Mouse (Mus musculus) liver, embryonic 14.5 days (tissue): Measurements from ENCODE around the gene Dedd2. TPM values are rescaled to one million over a fixed set of nuclear protein-coding genes. Genes with fewer than 3 reads are reported as not detected.
"Not testable (repeated sequence)": the region's sequence is repeated elsewhere in the genome, so short reads cannot be mapped to it uniquely, and the experiment has no call there.

Experiments used
- ATAC-seq: fragments of 200-750 bp; cut with Nextera tagmentation; 2 replicates; pipeline ENCODE4 v1.8.0; 2017; ENCODE audit warnings: moderate number of reproducible peaks, mild to moderate bottlenecking, moderate library complexity; ENCODE audit not compliant: insufficient read depth
- DNase-seq, 3 experiments: peaks; one replicate each; pipeline ENCODE4 v3.0.0-alpha.2; 2012 to 2013; ENCODE audit warnings: low read depth in 3 of 3, low spot score in 3 of 3
- H3K27ac ChIP-seq: fragments of 300-500 bp; sonication (generic); 2 replicates; pipeline ENCODE4 v1.5.1; 2014; ENCODE audit warnings: moderate library complexity, mild to moderate bottlenecking, control low read depth, inconsistent platforms
- H3K27me3 ChIP-seq: fragments of 300-500 bp; sonication (generic); 2 replicates; pipeline ENCODE4 v1.6.1; 2014; ENCODE audit warnings: mild to moderate bottlenecking, low read length, moderate library complexity; ENCODE audit not compliant: control insufficient read depth, insufficient read depth
- H3K36me3 ChIP-seq: fragments of 300-500 bp; sonication (generic); replicated peaks from 2 replicates; pipeline ENCODE4 v1.6.1; 2014; ENCODE audit warnings: low read depth; ENCODE audit not compliant: control insufficient read depth, insufficient read depth
- H3K4me1 ChIP-seq, 2 experiments: fragments of 200-500 bp in 1 of 2; fragments of 300-500 bp in 1 of 2; sonication (generic) in 1 of 2; replicated peaks; 2 replicates each; pipeline ENCODE4 v1.6.1; 2012 to 2014; ENCODE audit warnings: antibody characterized with exemption in 1 of 2, inconsistent platforms in 1 of 2, low read length in 1 of 2; ENCODE audit not compliant: control insufficient read depth in 2 of 2, insufficient read depth in 2 of 2
- H3K4me2 ChIP-seq: fragments of 300-500 bp; sonication (generic); 2 replicates; pipeline ENCODE4 v1.6.1; 2014; ENCODE audit warnings: low read depth, mild to moderate bottlenecking, control low read depth, moderate library complexity
- H3K4me3 ChIP-seq, 2 experiments: fragments of 200-500 bp in 1 of 2; fragments of 300-500 bp in 1 of 2; sonication (generic) in 1 of 2; 2 replicates each; pipeline ENCODE4 v1.5.1; 2012 to 2014; ENCODE audit warnings: low read depth in 2 of 2, low read length in 2 of 2, mild to moderate bottlenecking in 2 of 2, control low read depth in 1 of 2, inconsistent platforms in 1 of 2, moderate library complexity in 1 of 2; ENCODE audit not compliant: insufficient read depth in 1 of 2
- H3K9ac ChIP-seq: fragments of 300-500 bp; sonication (generic); replicated peaks from 2 replicates; pipeline ENCODE4 v1.6.1; 2014; ENCODE audit warnings: mild to moderate bottlenecking, control low read depth, moderate library complexity
- H3K9me3 ChIP-seq: fragments of 300-500 bp; sonication (generic); 2 replicates; pipeline ENCODE4 v1.6.1; 2016; ENCODE audit warnings: low read length, mixed read lengths; ENCODE audit not compliant: control insufficient read depth
- CTCF ChIP-seq: IDR thresholded peaks from 2 replicates; pipeline ENCODE4 v1.5.1; 2016; ENCODE audit warnings: antibody characterized with exemption, low read depth, control low read depth
- EP300 ChIP-seq: IDR thresholded peaks from 2 replicates; pipeline ENCODE4 v1.6.1; 2016; ENCODE audit warnings: antibody characterized with exemption, low read depth
- WGBS: fragments of 180-500 bp; shearing (Covaris S2); extraction: QIAGEN DNeasy Blood & Tissue Kit; methylation state at CpG from one replicate; pipeline ENCODE4 v1.1.7; 2014; ENCODE audit not compliant: insufficient replicate concordance; 5-methylcytosine and 5-hydroxymethylcytosine counted together
- polyA plus RNA-seq, 2 experiments: library from polyadenylated mRNA; depleted of rRNA in 1 of 2; stranded (reverse) in 1 of 2; unstranded in 1 of 2; fragments of >200 nt; fragmentation: Nextera tagmentation in 1 of 2; extraction: Ambion mirVana in 1 of 2; gene quantifications; 2 replicates each; pipeline versions ENCODE4 v1.2.1 to v1.2.3; 2012 to 2014

Dedd2 gene
- polyA plus RNA-seq, 2 experiments = 20.8 to 26.9 TPM

DNA sequence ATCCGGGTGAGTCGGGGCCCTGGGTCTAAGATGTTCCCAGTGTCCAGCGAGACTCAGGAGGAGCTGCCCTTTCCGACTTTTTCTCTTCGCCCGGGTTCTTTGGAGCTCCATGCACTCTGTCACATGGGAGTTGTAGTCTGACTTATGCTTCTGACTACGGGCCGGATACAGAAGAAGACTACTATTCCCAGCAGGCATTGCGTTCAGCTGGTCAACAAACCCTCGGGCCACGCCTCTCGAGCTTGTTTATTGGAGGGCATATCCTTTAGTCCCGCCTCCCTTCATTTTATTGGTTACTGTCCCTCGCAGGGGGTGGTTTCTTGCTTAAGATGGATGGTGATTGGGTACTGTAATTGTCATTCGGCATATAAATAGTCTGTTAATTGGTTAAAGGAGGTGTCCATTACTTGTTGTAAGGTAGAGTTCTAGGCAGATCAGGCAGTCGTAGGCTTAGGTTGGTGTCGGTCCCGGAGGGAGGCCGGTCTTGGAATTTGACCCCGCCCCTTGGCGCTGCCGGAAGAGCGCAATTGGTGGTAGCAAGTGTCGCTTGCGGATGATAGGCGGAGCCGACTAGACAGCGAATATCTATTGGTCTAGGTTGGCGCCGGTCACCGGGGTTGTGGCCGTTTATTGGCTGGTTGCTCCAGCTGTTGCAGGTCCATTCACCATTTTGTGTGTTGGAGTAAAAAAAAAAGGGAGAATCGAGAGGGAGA lies 47.5 kb upstream of the Dedd2 start:
- Histone ChIP-seq H3K9me3 (no peaks in the 10 kb centered on the region), H3K27me3 (no peaks in the 10 kb centered on the region), H3K4me2 (peak overlapping the region; percentile 94), H3K9ac (peak overlapping the region; percentile 84), H3K27ac (peak overlapping the region; percentile 68), H3K36me3 (no peaks in the 10 kb centered on the region; the same call in 1 of the 2 replicates), H3K4me3 (peak overlapping the region; percentile 68 to 95), H3K4me1 (peaks cover 19 to 33% of the 10 kb centered on the region in 2 experiments)
- TF ChIP-seq CTCF = no peak
- TF ChIP-seq EP300 = peak; percentile 64; the same call in 1 of the 2 replicates
- WGBS = under 1% methylated on average over 33 of the region's 33 CpGs
- DNase-seq = peak; percentile 100
- ATAC-seq = peak; percentile 88

DNA sequence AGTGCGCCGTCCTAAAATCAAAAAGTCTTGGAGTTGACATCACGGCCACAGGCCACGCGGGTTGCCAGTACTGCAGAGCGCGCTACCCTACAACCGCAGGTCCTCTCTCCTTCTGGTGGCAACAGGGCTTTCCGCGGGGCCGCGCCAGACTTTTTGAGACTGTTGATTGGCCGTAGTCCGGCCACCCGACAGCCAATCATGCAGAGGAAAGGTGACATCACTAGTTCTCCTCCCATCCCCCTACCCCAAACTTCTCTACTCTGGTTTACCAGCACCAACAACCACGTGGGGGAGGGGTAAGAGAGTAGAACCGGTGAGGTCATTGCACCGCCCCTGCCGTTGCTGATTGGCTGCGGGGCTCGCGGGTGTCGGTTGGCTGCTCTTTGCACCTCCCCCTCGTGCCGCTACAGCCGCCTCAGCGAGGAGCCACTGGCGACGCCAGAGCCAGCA lies 46.9 kb upstream of the Dedd2 start, which contains the start of gene Cic:
TSS of gene Cic (plus strand) at position 404 of the 450 bp plus-strand sequence.
- TF ChIP-seq CTCF (no peak), EP300 (peak; percentile 32; the same call in 1 of the 2 replicates)
- DNase-seq (peak; percentile 97 to 98 (median 98)), ATAC-seq (peak; percentile 78)
- Histone ChIP-seq H3K4me1 (peaks cover 18 to 31% of the 10 kb centered on the region in 2 experiments), H3K27me3 (no peaks in the 10 kb centered on the region), H3K36me3 (no peaks in the 10 kb centered on the region; the same call in 1 of the 2 replicates), H3K9ac (peak within 1 kb of the TSS; percentile 84), H3K4me2 (peak within 1 kb of the TSS; percentile 94), H3K9me3 (no peaks in the 10 kb centered on the region), H3K27ac (peak within 1 kb of the TSS; percentile 68), H3K4me3 (peak within 1 kb of the TSS; percentile 68 to 95)
- WGBS = under 1% methylated on average over 29 of the region's 29 CpGs

DNA sequence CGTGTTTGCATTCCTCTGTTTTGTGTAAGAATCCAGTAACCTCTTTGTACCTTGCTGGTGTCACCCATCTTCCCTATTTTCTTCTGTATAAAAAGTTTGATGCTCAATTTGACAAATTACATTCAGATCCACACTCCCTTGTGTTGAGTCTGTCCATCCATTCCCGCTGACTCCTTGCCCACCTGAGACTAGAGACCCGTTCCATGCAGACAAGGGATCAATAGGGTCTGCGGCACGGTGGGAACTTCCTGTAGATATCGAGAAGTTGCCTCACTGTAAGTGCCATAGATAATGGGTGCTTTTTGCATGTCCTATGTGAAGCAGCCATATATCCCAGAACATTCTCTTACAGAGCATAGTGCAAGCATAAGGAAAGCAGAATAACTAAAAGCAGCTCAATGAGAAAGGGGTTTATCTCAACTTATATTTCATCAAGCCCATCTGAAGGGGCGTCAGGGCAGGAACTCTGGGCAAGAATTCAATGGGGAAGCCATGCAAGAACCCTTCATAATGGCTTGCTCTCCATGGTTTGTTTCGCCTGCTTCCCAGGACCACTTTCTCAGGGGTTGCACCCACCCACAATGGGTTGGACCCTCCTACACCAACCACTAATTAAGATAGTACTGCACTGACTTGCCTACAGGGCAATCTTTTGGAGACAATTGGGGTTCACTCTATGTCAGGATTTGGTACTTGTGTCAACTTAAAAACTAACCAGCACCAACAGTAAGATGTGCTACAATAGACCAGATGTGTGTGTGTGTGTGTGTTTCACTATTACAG lies 46.0 kb upstream of the Dedd2 start:
- H3K27me3 ChIP-seq = no peaks in the 10 kb centered on the region
- peaks cover 18 to 31% of the 10 kb centered on the region in 2 experiments for H3K4me1 ChIP-seq
- no peaks in the 10 kb centered on the region; the same call in 1 of the 2 replicates for H3K36me3 ChIP-seq
- TF ChIP-seq EP300 (no peak), CTCF (no peak)
- H3K9me3 ChIP-seq = no peaks in the 10 kb centered on the region
- peak overlapping the region; percentile 81 for H3K4me2 ChIP-seq
- DNase-seq = no peak
- no peak for ATAC-seq
- H3K9ac ChIP-seq = peak overlapping the region; percentile 72
- peak overlapping the region; percentile 43 for H3K27ac ChIP-seq
- peak overlapping the region in 1 of 2 experiments; percentile 68; a peak in 2 of 4 replicates for H3K4me3 ChIP-seq
- 69% methylated on average over 8 of the region's 8 CpGs for WGBS

DNA sequence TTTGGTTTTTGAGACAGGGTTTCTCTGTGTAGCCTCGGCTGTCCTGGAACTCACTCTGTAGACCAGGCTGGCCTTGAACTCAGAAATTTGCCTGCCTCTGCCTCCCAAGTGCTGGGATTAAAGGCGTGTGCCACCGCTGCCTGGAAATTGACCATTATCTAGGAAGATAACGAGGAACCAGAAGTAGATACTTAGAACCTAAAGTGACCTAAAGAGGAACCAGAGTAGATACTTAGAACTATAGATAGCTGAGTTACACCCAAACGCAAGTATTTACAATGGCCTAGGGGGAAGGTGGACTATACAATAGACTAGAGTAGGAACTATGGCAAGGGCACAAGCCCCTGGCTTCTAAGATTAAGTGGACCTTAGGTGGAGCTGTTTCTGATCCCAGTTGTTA lies 45.3 kb upstream of the Dedd2 start:
- not testable (repeated sequence) for H3K9me3 ChIP-seq, H3K27me3 ChIP-seq, H3K9ac ChIP-seq, ATAC-seq, H3K4me3 ChIP-seq, H3K4me2 ChIP-seq, DNase-seq, H3K27ac ChIP-seq, H3K36me3 ChIP-seq
- H3K4me1 ChIP-seq = peaks cover 18 to 31% of the 10 kb centered on the region in 2 experiments
- WGBS = 42% methylated on average over 5 of the region's 5 CpGs
